Mouse (Mus musculus) yolk sac, embryonic 10.5 days (tissue): ENCODE data around the gene Fam178b.

ENCODE experiments used
- DNase-seq: peaks from one replicate; pipeline ENCODE4 v3.0.0-alpha.2; 2017; ENCODE audit warnings: low spot score

Fam178b gene

GRCm38 (mm10) chr1:36682620-36683355, at the start of gene Fam178b:
Gene Fam178b (minus strand): TSS chr1:36683183.
- no peak for DNase-seq

- DNase-seq = no peak
Measured at GRCm38 (mm10) chr1:36724057-36724431, 41.1 kb upstream of the Fam178b start.

DNA sequence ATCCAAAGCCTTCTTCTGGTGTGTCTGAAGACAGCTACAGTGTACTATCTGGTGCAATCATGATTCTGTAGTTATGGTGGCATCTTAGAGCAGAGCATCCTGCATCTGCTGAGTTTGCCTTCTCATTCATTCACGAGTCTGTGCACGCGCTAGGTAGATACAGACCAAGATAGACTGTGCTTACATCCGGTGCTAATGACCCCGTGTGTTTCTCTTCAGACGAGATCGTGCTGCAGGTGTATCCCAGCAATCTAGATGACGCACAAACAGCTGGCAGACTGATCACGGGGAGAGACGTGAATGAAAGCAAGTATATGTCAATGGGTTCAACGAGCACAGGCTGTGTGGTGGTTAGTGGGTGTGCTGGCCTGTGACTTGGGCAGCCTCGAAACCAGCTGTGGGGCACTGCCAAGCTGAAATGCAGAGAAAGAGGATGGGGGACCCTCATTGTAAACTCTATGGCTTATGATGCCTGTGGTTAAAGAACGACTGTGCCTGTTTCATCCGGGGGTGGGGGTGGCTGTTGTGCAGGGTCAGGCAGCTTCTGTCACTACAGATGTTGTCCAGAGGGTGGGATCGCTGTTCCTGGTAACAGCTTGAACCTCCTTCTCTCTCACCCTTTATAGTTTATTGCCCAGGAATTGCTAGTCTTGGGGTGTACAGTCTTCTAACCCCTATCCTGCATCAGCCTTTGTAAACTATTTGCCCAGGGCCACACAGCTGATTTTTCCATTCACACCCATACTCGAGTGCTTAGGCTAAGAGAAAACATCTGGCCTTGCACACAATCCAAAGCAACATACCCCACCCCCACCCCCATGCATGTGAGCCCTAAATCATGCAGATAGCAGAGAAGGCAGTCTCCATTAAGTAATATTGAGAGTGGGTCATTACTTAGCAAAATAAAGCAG, 40.4 kb upstream of the Fam178b start:
- no peak for DNase-seq

DNA sequence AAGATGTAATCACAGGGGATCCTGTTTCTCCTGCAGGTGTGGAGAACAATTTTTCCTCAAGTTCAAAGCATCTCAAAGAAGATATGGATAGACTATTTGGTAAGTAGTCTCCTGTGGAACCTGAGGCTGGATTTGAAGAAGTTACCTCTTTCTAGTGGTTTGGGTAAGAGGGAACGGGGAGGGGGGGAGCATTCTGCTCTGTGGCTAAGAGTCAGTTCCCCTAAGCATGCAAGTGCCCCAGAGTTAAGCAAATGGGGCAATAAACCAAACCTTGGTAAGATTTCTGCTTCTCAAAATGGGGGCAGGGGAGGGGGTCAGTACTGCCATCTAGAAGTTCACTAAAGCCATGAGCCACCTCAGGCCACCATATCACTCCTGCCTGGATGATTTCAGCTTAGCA, 35.8 kb upstream of the Fam178b start:
- DNase-seq = no peak

DNA sequence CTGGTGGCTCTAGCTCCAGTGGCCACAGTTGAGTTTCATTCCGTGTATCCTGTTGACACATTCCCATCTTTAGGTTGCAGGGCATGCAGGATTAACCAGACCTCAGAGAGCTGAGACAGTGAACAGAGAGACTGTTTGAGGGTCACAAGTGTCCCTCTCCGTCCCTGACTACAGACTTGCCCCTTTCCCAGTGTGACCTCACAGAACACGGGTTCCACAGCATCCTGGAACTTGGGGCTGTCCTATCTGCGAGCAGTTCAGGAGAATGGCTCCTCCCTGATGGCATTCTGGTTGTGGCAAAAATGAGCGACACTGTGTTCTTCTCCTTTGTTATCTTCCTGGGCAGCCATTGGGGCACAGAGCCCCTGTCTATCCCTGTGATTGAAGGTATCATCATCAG, 31.3 kb upstream of the Fam178b start, which contains the start of gene Actr1b:
TSS of gene Actr1b (minus strand) at position 112 of the 400 bp plus-strand sequence.
- DNase-seq = no peak

DNA sequence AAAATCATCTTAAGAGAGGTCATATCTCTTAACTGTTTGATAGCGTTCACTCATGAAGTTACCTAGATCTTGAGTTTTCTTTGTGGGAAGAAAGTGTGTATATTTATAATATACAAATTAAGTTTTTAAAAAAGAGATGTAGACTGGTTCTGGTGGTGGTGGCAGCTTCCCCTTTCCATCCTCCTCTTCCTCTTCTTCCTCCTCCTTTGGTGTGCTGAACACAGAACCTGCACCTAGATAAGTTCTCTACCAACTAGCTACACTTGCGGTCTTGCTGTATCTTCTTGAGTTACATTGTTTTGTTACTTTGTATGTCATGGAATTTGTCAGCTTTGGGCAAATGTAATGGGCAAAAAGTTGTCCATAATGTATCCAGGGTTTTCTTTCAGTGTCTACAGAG, 28.1 kb upstream of the Fam178b start:
- no peak for DNase-seq

GRCm38 (mm10) chr1:36709854-36710280, 26.9 kb upstream of the Fam178b start, which contains the start of gene 4933424G06Rik:
Gene 4933424G06Rik (plus strand): TSS chr1:36710149.
- peak; percentile 99 for DNase-seq

- DNase-seq = no peak
Measured at GRCm38 (mm10) chr1:36709055-36709853, 26.3 kb upstream of the Fam178b start.

DNA sequence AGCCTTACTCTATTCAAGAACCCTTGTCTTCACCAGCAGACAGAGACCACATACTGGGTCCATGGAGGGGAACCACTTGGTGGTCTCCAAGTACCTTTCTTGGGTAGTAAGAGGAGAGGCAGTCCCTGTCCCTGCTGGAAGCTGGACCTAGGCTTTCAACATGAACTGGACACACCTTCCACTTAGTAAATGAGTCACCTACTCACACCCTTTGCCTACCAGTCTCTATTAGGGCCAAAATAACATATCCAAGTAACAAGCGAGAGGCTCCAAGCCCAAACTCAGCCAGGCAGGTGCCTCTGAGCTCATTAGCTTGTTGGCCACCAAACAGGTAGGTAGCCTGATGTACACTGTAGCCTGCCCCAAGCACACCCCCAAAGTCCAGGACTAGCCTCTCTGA, 25.6 kb upstream of the Fam178b start:
- DNase-seq = no peak

DNA sequence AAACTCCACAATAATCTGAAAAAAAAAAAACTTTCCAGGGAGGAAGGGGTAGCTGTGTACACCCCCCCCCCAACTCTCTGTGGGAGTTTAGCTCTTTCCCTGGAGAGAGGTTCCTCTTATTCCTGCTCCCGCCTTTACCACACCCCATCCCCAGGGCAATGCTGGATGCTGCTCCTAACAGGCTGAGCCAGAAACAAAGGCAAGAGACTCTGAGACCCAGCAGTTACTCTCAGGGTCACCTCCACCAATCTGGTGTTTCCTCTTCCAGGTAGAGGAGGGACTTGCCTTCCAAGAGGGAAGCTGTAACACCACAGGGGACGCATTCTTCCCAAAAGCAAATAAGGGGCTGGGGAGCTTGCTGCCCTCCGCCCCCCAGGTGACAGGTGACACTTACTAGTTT, 24.8 kb upstream of the Fam178b start:
- no peak for DNase-seq

GRCm38 (mm10) chr1:36707166-36707565, 24.2 kb upstream of the Fam178b start:
- DNase-seq = no peak

GRCm38 (mm10) chr1:36697030-36697429, 14.0 kb upstream of the Fam178b start:
- no peak for DNase-seq

DNA sequence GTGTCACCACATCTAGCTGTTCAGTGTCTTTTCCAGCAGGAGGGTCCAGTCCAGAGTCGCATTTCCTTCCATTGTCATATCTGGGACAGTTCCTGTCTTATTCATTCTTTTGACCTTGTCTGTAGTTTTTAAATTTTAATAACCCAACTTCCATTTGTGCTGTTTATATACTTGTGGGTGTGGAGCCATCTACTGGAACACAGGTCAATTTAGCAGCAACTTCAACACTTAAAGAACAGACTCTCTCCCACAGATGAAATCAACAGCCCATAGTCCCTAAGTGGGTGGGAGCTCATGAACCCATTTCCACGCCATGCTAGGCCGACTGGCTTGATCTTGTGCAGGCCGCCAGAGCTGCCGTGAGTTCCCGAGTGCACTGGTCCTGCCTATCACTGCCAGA, 13.4 kb upstream of the Fam178b start:
- DNase-seq = no peak

GRCm38 (mm10) chr1:36694871-36695270, 11.9 kb upstream of the Fam178b start:
- DNase-seq = no peak

DNA sequence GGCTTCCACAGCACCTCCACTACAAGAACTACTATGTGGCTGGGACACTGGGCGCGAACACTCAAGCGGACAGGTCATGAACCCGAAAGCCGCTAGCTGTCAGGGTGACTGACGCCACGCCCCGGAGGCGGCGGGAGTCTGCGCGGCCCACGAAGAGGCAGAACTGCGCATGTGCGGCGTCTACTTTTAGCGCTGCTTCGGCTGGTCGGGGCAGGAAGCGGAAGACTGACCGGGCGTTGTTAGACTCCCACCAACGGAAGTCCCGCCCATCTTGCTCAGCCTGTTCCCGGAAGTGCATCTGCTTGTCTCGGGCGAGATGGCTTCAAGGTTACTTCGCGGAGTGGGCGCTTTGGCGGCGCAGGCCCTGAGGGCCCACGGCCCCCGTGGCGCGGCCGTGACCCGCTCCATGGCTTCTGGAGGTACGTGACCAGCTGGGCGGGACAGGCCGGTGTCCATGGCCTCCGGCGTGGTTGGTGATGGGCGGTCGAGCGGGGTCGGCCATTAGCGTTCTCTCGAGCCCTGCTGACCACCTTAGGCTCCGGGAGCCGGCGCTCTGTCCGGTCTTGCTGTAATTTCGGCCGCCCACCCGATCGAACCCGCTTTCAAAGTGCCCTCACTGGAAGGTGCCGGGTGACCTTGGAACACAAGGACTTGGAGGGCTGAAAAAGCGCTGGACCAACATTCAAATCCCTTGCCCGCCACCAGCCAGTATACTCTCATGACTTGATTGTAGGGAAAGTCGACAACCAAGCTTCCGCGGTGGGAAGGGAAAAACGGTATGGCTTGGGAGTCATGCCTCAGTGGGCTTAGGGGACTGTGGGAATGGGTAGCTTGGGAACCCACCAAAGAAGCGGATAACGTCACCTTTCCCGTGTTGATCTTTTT, 8.5 kb upstream of the Fam178b start, which contains the start of gene Cox5b:
TSS of gene Cox5b (plus strand) at position 179 of the 885 bp plus-strand sequence.
- peak; percentile 97 for DNase-seq

DNA sequence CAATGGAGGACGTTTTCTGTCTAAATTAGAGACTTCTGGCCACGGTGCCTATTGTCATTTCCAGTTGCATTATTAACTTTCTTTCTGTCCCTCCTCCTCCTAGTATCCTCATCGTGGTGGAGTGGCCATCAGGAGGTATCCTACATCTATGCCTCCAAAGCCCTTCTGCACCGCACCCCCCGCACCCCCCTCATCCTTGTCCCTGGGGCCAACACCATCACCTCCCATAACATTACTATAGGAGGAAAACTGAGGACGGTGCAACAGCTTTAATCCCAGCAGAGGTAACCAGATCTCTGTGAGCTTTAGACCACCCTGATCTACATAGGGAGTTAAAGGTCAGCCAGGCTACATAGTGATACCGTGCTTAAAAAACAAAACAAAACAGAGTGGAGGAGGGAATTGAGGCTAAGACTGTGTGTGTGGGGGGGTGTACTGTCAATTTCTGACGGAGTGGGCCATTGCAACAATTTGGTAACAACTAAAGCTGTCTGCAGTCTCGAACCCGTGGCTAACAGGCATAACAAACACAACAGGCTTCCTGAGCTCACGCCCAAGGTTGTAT, 7.8 kb upstream of the Fam178b start:
- DNase-seq = no peak

GRCm38 (mm10) chr1:36683810-36684467, 956 bp upstream of the Fam178b start:
- peak; percentile 48 for DNase-seq

GRCm38 (mm10) chr1:36680893-36681292, 2.1 kb downstream of the Fam178b start:
- no peak for DNase-seq

DNA sequence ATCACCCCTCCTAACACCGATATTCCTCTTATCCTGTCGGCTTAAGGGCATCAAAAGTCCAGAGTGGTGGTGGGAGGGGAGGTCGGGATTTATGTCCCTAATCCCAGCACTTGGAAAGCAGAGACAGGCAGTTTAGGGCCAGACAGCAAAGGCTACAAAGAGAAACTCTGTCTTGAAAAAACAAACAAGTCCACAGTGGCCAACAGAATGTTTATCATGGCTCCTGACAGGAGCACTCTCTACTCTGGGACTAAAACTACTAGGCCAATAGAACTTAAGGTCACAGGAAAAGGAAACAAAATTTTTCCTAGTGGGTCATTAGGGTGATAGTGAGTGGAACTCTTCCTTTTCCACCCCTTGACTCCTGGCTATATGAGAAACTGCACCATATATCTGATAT, 8.0 kb downstream of the Fam178b start:
- DNase-seq = no peak
